Mouse (Mus musculus): ENCODE results near the gene Gm17535. TPM values are rescaled to one million over a fixed set of nuclear protein-coding genes. Genes with fewer than 3 reads are reported as not detected.
A peak's percentile ranks its signal among the peaks of the same experiment; 100 is the strongest.
"Not testable (repeated sequence)": the region's sequence is repeated elsewhere in the genome, so short reads cannot be mapped to it uniquely, and the experiment has no call there.

Gm17535 gene
- polyA plus RNA-seq, 1 experiment from 2014 or later, result not detected

GRCm38 (mm10) chr9:3029276-3030000, 5.0 kb upstream of the Gm17535 start:
- not testable (repeated sequence) for H3K36me3 ChIP-seq (ENCODE audit: control insufficient read depth, insufficient read depth, low read length)

GRCm38 (mm10) chr9:3030677-3031318, 3.6 kb upstream of the Gm17535 start:
- not testable (repeated sequence) for H3K9ac ChIP-seq (replicated peaks; ENCODE audit: low read length); H3K9me3 ChIP-seq (ENCODE audit: control insufficient read depth, low read length); H3K27ac ChIP-seq (replicated peaks; ENCODE audit: low read depth, low read length); H3K36me3 ChIP-seq (ENCODE audit: control insufficient read depth, insufficient read depth, low read length); H3K4me1 ChIP-seq (ENCODE audit: control insufficient read depth, insufficient read depth, low read length); H3K4me2 ChIP-seq (ENCODE audit: low read length); H3K4me3 ChIP-seq (replicated peaks; ENCODE audit: low read depth, low read length); H3K27me3 ChIP-seq (ENCODE audit: control insufficient read depth, insufficient read depth, low read length)
- 64% methylated on average over 2 of the region's 10 CpGs for WGBS
- DNase-seq (peak; percentile 82), ATAC-seq (ENCODE audit: low FRiP score, low TSS enrichment) (peak; percentile 51; the same call in 1 of the 2 replicates)

More at GRCm38 (mm10) chr9:3029276-3030000, 5.0 kb upstream of the Gm17535 start:
- H3K4me2 ChIP-seq (ENCODE audit: low read length); H3K4me3 ChIP-seq (replicated peaks; ENCODE audit: low read depth, low read length); ATAC-seq (ENCODE audit: low FRiP score, low TSS enrichment); H3K27ac ChIP-seq (replicated peaks; ENCODE audit: low read depth, low read length); H3K9ac ChIP-seq (replicated peaks; ENCODE audit: low read length); H3K27me3 ChIP-seq (ENCODE audit: control insufficient read depth, insufficient read depth, low read length); H3K9me3 ChIP-seq (ENCODE audit: control insufficient read depth, low read length); DNase-seq; H3K4me1 ChIP-seq (ENCODE audit: control insufficient read depth, insufficient read depth, low read length): not testable (repeated sequence)
- 67% methylated on average over 12 of the region's 16 CpGs for WGBS

- 70% methylated on average over 6 of the region's 8 CpGs for WGBS
- not testable (repeated sequence) for H3K4me2 ChIP-seq (ENCODE audit: low read length); H3K4me3 ChIP-seq (replicated peaks; ENCODE audit: low read depth, low read length); H3K27ac ChIP-seq (replicated peaks; ENCODE audit: low read depth, low read length); H3K9me3 ChIP-seq (ENCODE audit: control insufficient read depth, low read length); DNase-seq; H3K9ac ChIP-seq (replicated peaks; ENCODE audit: low read length); ATAC-seq (ENCODE audit: low FRiP score, low TSS enrichment); H3K36me3 ChIP-seq (ENCODE audit: control insufficient read depth, insufficient read depth, low read length); H3K27me3 ChIP-seq (ENCODE audit: control insufficient read depth, insufficient read depth, low read length); H3K4me1 ChIP-seq (ENCODE audit: control insufficient read depth, insufficient read depth, low read length)
Observed at GRCm38 (mm10) chr9:3036577-3036976, 2.2 kb downstream of the Gm17535 start, which contains the start of gene Gm10715. TSS of gene Gm10715 (plus strand) at chr9:3036877.

- not testable (repeated sequence) for H3K4me3 ChIP-seq (replicated peaks; ENCODE audit: low read depth, low read length); H3K4me2 ChIP-seq (ENCODE audit: low read length); H3K9ac ChIP-seq (replicated peaks; ENCODE audit: low read length); H3K27me3 ChIP-seq (ENCODE audit: control insufficient read depth, insufficient read depth, low read length); H3K36me3 ChIP-seq (ENCODE audit: control insufficient read depth, insufficient read depth, low read length); H3K27ac ChIP-seq (replicated peaks; ENCODE audit: low read depth, low read length); H3K4me1 ChIP-seq (ENCODE audit: control insufficient read depth, insufficient read depth, low read length); ATAC-seq (ENCODE audit: low FRiP score, low TSS enrichment); H3K9me3 ChIP-seq (ENCODE audit: control insufficient read depth, low read length)
- 64% methylated on average over 4 of the region's 4 CpGs for WGBS
- DNase-seq, result peak; percentile 0
Observed at GRCm38 (mm10) chr9:3038161-3038560, 3.8 kb downstream of the Gm17535 start.

Small RNA genes lying within 50 kb of the gene (microRNA-seq; reads per million reads assigned to microRNA genes)
- gene Mir101c, result not detected

Other genes starting within 250 kb of the Gm17535 start
- gene Gm10722, start 33.7 kb upstream of the Gm17535 start, polyA plus RNA-seq (2014; fragmentation: Nextera tagmentation; extraction: Ambion mirVana), result not detected in 2 replicates
- gene Gm11168, start 31.3 kb upstream of the Gm17535 start, polyA plus RNA-seq (2014; fragmentation: Nextera tagmentation; extraction: Ambion mirVana), result 0.49 TPM in 1 of 2 replicates, not detected in the other
- 0.58 TPM in 1 of 2 replicates, not detected in the other for gene Gm10721, start 21.5 kb upstream of the Gm17535 start, polyA plus RNA-seq (2014; fragmentation: Nextera tagmentation; extraction: Ambion mirVana)
- gene Gm10720, start 18.9 kb upstream of the Gm17535 start, polyA plus RNA-seq (2014; fragmentation: Nextera tagmentation; extraction: Ambion mirVana), result not detected in 2 replicates
- gene Gm10719, start 17.2 kb upstream of the Gm17535 start, polyA plus RNA-seq (2014; fragmentation: Nextera tagmentation; extraction: Ambion mirVana), result 0.50 and 0.59 TPM in 2 replicates
- gene Gm10718, start 11.1 kb upstream of the Gm17535 start, polyA plus RNA-seq (2014; fragmentation: Nextera tagmentation; extraction: Ambion mirVana), result 1.5 and 1.8 TPM in 2 replicates
- gene Gm10717, start 9.2 kb upstream of the Gm17535 start, polyA plus RNA-seq (2014; fragmentation: Nextera tagmentation; extraction: Ambion mirVana), result 1.2 TPM in 1 of 2 replicates, not detected in the other
- not detected in 2 replicates for gene Gm10715, start 2.3 kb downstream of the Gm17535 start, polyA plus RNA-seq (2014; fragmentation: Nextera tagmentation; extraction: Ambion mirVana)

Measured in midbrain, embryonic 14.5 days (tissue).